Mouse (Mus musculus): ENCODE data around the gene Sh3bgrl3. TPM values are rescaled to one million over a fixed set of nuclear protein-coding genes. Genes with fewer than 3 reads are reported as not detected.

Sh3bgrl3 gene
- polyA plus RNA-seq, 1 experiment, result 911 TPM

DNA sequence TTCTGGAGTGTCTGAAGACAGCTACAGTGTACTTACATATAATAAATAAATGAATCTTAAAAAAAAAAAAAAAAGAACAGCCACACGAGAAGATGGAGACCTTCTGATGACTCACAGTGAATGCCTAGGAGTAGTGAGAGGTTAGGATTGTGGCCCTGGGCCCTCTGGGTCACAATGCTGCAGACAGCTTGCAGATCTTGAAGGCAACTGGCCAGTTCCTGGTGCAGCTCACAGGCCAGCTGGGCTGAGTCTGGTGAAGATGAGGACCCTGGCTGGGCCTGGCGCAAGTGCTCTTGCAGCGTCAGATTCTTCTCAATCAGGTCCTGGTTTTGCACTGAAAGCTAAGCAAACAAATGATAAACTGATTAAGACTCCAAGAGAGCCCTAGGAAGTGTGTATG lies 3.5 kb upstream of the Sh3bgrl3 start:
- TF ChIP-seq POLR2A (IDR thresholded peaks at IDR 0.05; ENCODE audit: low read depth, low read length), result no peak
- H3K36me3 ChIP-seq (ENCODE audit: control insufficient read depth, insufficient read depth, low read length), result 0 out of 2 replicates have a peak, but pooled peaks cover 4% of the 10 kb centered on the region
- H3K4me1 ChIP-seq (ENCODE audit: control insufficient read depth, insufficient read depth, insufficient read length, low read length), result peaks cover 32% of the 10 kb centered on the region
- H3K4me3 ChIP-seq (ENCODE audit: low read depth, low read length), result no peak overlapping the region
- H3K27me3 ChIP-seq (ENCODE audit: control insufficient read depth, insufficient read depth, low read length), result no peaks in the 10 kb centered on the region
- 76% methylated on average over 3 of the region's 3 CpGs for WGBS
- no peak overlapping the region for H3K27ac ChIP-seq (ENCODE audit: insufficient read depth, low read depth, low read length)

DNA sequence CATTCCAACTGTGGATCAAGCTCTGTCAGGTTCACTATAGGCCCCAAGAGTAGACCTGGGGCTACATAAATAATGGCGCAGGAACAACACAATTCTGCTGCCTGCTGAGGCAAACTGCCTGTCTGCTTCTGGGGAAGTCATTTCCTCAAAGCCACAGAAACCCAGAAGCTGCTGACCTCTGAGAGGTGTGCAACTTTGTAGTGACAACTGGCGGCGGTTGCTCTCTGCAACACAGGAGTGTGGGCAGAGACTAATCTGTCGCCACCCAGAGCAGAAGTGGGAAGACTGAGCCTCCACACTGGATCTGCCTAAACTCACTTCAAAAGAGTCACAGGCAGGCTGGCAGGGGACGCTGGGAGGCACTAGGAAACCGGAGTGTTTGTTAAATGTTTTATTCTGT lies 893 bp upstream of the Sh3bgrl3 start:
- no peak for TF ChIP-seq POLR2A (IDR thresholded peaks at IDR 0.05; ENCODE audit: low read depth, low read length)
- no peak for TF ChIP-seq CTCF (IDR thresholded peaks at IDR 0.05; ENCODE audit: extremely low read depth, insufficient read length, insufficient replicate concordance, low read depth, low read length)
- peak overlapping the region; percentile 73 for H3K27ac ChIP-seq (ENCODE audit: insufficient read depth, low read depth, low read length)
- H3K36me3 ChIP-seq (ENCODE audit: control insufficient read depth, insufficient read depth, low read length), result 0 out of 2 replicates have a peak, but pooled peaks cover 7% of the 10 kb centered on the region
- H3K27me3 ChIP-seq (ENCODE audit: control insufficient read depth, insufficient read depth, low read length), result no peaks in the 10 kb centered on the region
- 0 out of 2 replicates have a peak overlapping the region, but pooled peaks have one; percentile 5 for H3K4me3 ChIP-seq (ENCODE audit: low read depth, low read length)
- 34% methylated on average over 6 of the region's 6 CpGs for WGBS
- peaks cover 40% of the 10 kb centered on the region for H3K4me1 ChIP-seq (ENCODE audit: control insufficient read depth, insufficient read depth, insufficient read length, low read length)

DNA sequence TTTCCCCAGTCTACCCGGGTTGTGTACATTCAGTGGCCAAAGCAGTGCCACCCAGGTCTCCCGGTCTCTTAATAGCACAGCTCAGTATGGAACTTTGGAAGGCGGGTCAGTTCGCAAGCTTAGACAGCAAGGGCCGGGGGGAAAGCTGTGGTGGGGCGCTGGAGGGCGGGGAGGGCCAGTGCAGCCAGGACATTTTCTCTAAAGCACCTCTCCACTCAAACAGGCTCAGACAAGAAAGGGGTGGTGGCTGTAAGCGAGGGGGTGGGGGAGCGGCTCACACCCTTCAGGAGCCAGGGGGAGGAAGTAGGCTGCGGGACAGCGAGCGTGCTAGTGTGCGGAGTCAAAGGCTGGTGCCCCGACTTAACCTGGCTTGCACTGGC lies 384 bp upstream of the Sh3bgrl3 start:
- H3K27ac ChIP-seq (ENCODE audit: insufficient read depth, low read depth, low read length), result peak overlapping the region; percentile 80
- H3K36me3 ChIP-seq (ENCODE audit: control insufficient read depth, insufficient read depth, low read length), result 0 out of 2 replicates have a peak, but pooled peaks cover 7% of the 10 kb centered on the region
- TF ChIP-seq POLR2A (IDR thresholded peaks at IDR 0.05; ENCODE audit: low read depth, low read length) (0 out of 2 replicates have a peak, but pooled peaks have one; percentile 9), CTCF (IDR thresholded peaks at IDR 0.05; ENCODE audit: extremely low read depth, insufficient read length, insufficient replicate concordance, low read depth, low read length) (no peak)
- WGBS, result under 1% methylated on average over 14 of the region's 14 CpGs
- H3K4me1 ChIP-seq (ENCODE audit: control insufficient read depth, insufficient read depth, insufficient read length, low read length), result peaks cover 45% of the 10 kb centered on the region
- peak overlapping the region; percentile 92 for H3K4me3 ChIP-seq (ENCODE audit: low read depth, low read length)
- no peaks in the 10 kb centered on the region for H3K27me3 ChIP-seq (ENCODE audit: control insufficient read depth, insufficient read depth, low read length)

DNA sequence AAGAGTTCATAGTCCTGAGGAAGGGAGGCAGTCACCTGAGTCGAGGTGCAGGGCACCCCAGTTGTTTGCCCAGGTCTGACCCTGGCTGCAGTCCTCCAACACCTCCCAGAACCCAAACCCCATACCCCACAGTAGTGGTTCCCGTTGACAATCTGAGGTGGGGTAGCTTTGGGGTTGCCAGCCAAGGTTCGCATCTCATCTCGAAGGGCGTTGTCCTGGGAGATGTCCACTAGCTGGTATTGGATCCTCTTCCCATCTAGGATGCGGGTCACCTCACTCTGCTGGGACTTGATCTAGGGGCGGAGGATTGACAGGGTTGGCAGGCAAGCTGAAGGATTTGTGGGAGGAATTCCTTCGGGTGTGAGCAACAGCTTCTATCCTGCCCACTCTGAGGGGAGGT lies 796 bp downstream of the Sh3bgrl3 start:
- H3K27ac ChIP-seq (ENCODE audit: insufficient read depth, low read depth, low read length), result no peak overlapping the region
- H3K36me3 ChIP-seq (ENCODE audit: control insufficient read depth, insufficient read depth, low read length), result 0 out of 2 replicates have a peak, but pooled peaks cover 7% of the 10 kb centered on the region
- 47% methylated on average over 8 of the region's 8 CpGs for WGBS
- TF ChIP-seq POLR2A (IDR thresholded peaks at IDR 0.05; ENCODE audit: low read depth, low read length), result no peak
- TF ChIP-seq CTCF (IDR thresholded peaks at IDR 0.05; ENCODE audit: extremely low read depth, insufficient read length, insufficient replicate concordance, low read depth, low read length), result no peak
- peaks cover 47% of the 10 kb centered on the region for H3K4me1 ChIP-seq (ENCODE audit: control insufficient read depth, insufficient read depth, insufficient read length, low read length)
- H3K4me3 ChIP-seq (ENCODE audit: low read depth, low read length), result peak overlapping the region; percentile 92
- H3K27me3 ChIP-seq (ENCODE audit: control insufficient read depth, insufficient read depth, low read length), result no peaks in the 10 kb centered on the region

DNA sequence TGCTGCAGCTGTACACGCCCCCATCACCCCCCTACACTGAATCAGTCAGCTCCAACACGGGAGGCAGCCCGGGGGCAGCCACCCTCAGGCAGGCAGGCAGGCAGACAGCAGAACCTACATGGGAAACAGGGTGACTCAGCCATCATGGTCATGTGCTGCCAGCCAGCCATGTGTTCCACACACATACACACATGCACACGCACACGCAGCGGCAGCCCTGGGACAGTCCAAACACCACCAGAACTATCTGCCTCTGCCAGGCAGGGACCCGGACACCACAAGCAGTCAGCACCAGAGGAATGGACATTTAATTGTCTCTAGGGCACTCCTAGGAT lies 1.5 kb downstream of the Sh3bgrl3 start:
- H3K27ac ChIP-seq (ENCODE audit: insufficient read depth, low read depth, low read length), result no peak overlapping the region
- 88% methylated on average over 7 of the region's 7 CpGs for WGBS
- H3K4me3 ChIP-seq (ENCODE audit: low read depth, low read length), result peak overlapping the region; percentile 92

DNA sequence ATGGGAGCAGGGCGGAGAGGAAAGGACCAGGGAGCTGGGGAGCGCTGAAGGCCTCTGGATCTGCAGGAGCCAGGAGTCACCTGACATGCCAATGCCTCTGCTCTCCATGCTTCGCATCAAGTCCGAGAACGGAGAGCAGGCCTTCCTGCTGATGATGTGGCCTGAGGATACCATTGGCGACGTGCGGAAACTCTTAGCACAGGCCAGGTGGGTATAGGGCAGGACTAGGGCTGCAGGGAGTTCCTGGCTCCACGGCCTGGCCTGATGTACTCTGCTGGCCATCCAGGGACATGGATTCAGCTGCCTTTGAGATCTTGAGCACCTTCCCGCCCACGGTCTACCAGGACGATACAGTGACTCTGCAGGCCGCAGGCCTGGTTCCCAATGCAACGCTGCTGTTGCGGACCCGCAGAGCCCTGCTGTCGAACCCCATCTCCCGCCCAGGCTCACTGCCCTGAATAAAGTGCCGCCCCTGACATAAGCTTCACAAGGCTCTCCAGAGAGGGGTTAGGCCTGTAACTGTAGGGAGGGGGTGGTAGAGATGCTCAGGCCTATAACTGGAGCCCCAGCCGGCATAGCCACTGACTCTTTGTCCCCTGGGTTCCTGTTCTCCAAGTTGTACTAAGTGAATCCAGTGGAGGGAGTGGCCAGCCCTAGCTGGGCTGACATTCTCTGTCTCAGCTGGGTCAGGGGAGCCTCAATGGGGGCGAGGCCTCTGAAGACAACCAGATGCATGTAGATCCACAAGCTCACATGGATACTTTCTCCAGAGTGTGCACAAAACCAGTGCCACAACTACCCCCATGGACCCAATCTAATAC lies 2.1 kb downstream of the Sh3bgrl3 start:
- Histone ChIP-seq H3K27ac (ENCODE audit: insufficient read depth, low read depth, low read length) (no peak overlapping the region), H3K27me3 (ENCODE audit: control insufficient read depth, insufficient read depth, low read length) (no peaks in the 10 kb centered on the region), H3K36me3 (ENCODE audit: control insufficient read depth, insufficient read depth, low read length) (0 out of 2 replicates have a peak, but pooled peaks cover 5% of the 10 kb centered on the region), H3K4me3 (ENCODE audit: low read depth, low read length) (no peak overlapping the region), H3K4me1 (ENCODE audit: control insufficient read depth, insufficient read depth, insufficient read length, low read length) (peaks cover 46% of the 10 kb centered on the region)
- WGBS, result 92% methylated on average over 21 of the region's 21 CpGs
- TF ChIP-seq POLR2A (IDR thresholded peaks at IDR 0.05; ENCODE audit: low read depth, low read length) (no peak), CTCF (IDR thresholded peaks at IDR 0.05; ENCODE audit: extremely low read depth, insufficient read length, insufficient replicate concordance, low read depth, low read length) (no peak)

More for the DNA sequence above, 1.5 kb downstream of the Sh3bgrl3 start:
- TF ChIP-seq POLR2A (IDR thresholded peaks at IDR 0.05; ENCODE audit: low read depth, low read length), result no peak
- no peak for TF ChIP-seq CTCF (IDR thresholded peaks at IDR 0.05; ENCODE audit: extremely low read depth, insufficient read length, insufficient replicate concordance, low read depth, low read length)
- Histone ChIP-seq H3K4me1 (ENCODE audit: control insufficient read depth, insufficient read depth, insufficient read length, low read length) (peaks cover 45% of the 10 kb centered on the region), H3K27me3 (ENCODE audit: control insufficient read depth, insufficient read depth, low read length) (no peaks in the 10 kb centered on the region), H3K36me3 (ENCODE audit: control insufficient read depth, insufficient read depth, low read length) (0 out of 2 replicates have a peak, but pooled peaks cover 6% of the 10 kb centered on the region)

DNA sequence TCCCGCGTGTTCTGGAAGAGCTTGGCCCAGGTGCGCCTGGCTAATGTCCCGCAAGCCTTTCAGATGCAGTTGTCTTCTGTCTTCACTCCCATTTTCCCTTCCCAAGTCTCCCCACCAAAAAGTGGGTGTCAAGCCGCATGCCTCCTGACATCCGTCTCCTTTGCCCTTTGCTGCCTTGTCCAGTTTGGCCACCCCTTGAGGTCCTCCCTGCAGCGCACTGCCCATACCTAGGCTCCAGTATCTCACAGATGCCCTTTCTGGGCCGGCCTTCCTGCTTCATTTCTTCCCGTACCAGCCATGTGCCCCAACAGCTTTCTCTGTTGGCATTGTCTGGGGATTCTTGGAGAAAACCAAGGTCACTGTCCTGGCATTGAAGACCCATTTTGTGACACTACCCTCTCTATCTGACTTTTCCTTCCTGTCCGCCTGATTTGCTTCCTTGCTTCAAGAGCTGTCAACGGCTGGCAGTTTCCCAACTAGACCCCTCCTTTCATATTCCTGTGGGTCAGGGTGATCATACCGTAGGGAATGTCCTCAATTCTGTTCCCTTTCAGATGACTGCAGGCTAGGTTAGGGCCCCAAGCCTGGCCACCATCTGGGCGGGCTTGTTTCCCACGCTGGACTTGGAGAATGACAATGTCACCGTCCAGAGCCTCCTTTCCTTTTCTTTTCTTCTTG lies 3.1 kb downstream of the Sh3bgrl3 start:
- no peak overlapping the region for H3K4me3 ChIP-seq (ENCODE audit: low read depth, low read length)
- peaks cover 49% of the 10 kb centered on the region for H3K4me1 ChIP-seq (ENCODE audit: control insufficient read depth, insufficient read depth, insufficient read length, low read length)
- 0 out of 2 replicates have a peak, but pooled peaks cover 4% of the 10 kb centered on the region for H3K36me3 ChIP-seq (ENCODE audit: control insufficient read depth, insufficient read depth, low read length)
- no peaks in the 10 kb centered on the region; the same call in 1 of the 2 replicates for H3K27me3 ChIP-seq (ENCODE audit: control insufficient read depth, insufficient read depth, low read length)
- 91% methylated on average over 15 of the region's 15 CpGs for WGBS
- H3K27ac ChIP-seq (ENCODE audit: insufficient read depth, low read depth, low read length), result no peak overlapping the region
- TF ChIP-seq CTCF (IDR thresholded peaks at IDR 0.05; ENCODE audit: extremely low read depth, insufficient read length, insufficient replicate concordance, low read depth, low read length) (no peak), POLR2A (IDR thresholded peaks at IDR 0.05; ENCODE audit: low read depth, low read length) (no peak)

Data from small intestine, adult 2 months (tissue).